ENCODE assay signal across 10 mouse cellular contexts in genomic region chr6:122341038-122341810, GRCm38 (mm10). TPM values are rescaled to one million over a fixed set of nuclear protein-coding genes. Genes with fewer than 3 reads are reported as not detected.
DNase-seq lines count a peak whose midpoint lies in the region; ATAC-seq and TF ChIP-seq lines count a peak whose summit lies in the region.
"Had no signal": no experiment of that assay in that cellular context is flagged by ENCODE, and none has a peak within 500 bp of the region (broad histone marks: within the 10 kb centered on the region; RNA-seq: fewer than 3 reads in every experiment).

No protein-coding gene starts in this region.

- WGBS in cerebellum, adult 2 months = 59% methylated on average over 7 of the region's 7 CpGs
- WGBS in hindbrain, embryonic 12.5 days = 41% methylated on average over 7 of the region's 7 CpGs
- 44% methylated on average over 7 of the region's 7 CpGs for WGBS in intestine, embryonic 16.5 days

- no peak for ATAC-seq in hindbrain, embryonic 12.5 days (ENCODE audit: low FRiP score)
- ATAC-seq in inflammation-experienced regulatory T-cells, adult 6 months = no peak
- no peak for ATAC-seq in intestine, embryonic 16.5 days

- H3K27ac ChIP-seq in cerebellum, adult 2 months (ENCODE audit: insufficient read depth, low read length) = no peak overlapping the region
- peak overlapping the region; percentile 98 for H3K27ac ChIP-seq in hindbrain, embryonic 12.5 days
- H3K27ac ChIP-seq in intestine, embryonic 16.5 days (ENCODE audit: low read length) = no peak overlapping the region

- H3K4me1 ChIP-seq in cerebellum, adult 2 months (ENCODE audit: control insufficient read depth, insufficient read depth, low read length) = no peaks in the 10 kb centered on the region; the same call in 1 of the 2 replicates
- H3K4me1 ChIP-seq in hindbrain, embryonic 12.5 days = peaks cover 18% of the 10 kb centered on the region
- peaks cover 5% of the 10 kb centered on the region; the same call in 1 of the 2 replicates for H3K4me1 ChIP-seq in intestine, embryonic 16.5 days (ENCODE audit: control insufficient read depth, insufficient read depth, low read length)

- H3K9ac ChIP-seq in hindbrain, embryonic 12.5 days = 0 out of 2 replicates have a peak overlapping the region, but pooled peaks have one; percentile 90
- no peak overlapping the region for H3K9ac ChIP-seq in intestine, embryonic 16.5 days (ENCODE audit: low read depth, low read length)

- TF ChIP-seq POLR2A in cerebellum, adult 2 months (IDR thresholded peaks at IDR 0.05; ENCODE audit: borderline replicate concordance, insufficient read depth, low read length) = no peak

- H3K9me3 ChIP-seq in hindbrain, embryonic 12.5 days (replicated peaks) = no peaks in the 10 kb centered on the region
- no peaks in the 10 kb centered on the region for H3K9me3 ChIP-seq in intestine, embryonic 16.5 days (ENCODE audit: control insufficient read depth, low read length)
- H3K9me3 ChIP-seq: liver, embryonic 15.5 days had no signal

- no peak overlapping the region for H3K4me3 ChIP-seq in cerebellum, adult 2 months (replicated peaks; ENCODE audit: insufficient read depth, low read depth, low read length)
- H3K4me3 ChIP-seq in hindbrain, embryonic 12.5 days = peak overlapping the region; percentile 84; the same call in 1 of the 2 replicates
- no peak overlapping the region for H3K4me3 ChIP-seq in intestine, embryonic 16.5 days (ENCODE audit: low read length)

- peak overlapping the region; percentile 63 for H3K4me2 ChIP-seq in hindbrain, embryonic 12.5 days (replicated peaks)
- H3K4me2 ChIP-seq in intestine, embryonic 16.5 days (ENCODE audit: low read depth, low read length) = no peak overlapping the region

- no peaks in the 10 kb centered on the region for H3K27me3 ChIP-seq in cerebellum, adult 2 months (ENCODE audit: control insufficient read depth, insufficient read depth, low read length)
- H3K27me3 ChIP-seq in hindbrain, embryonic 12.5 days = no peaks in the 10 kb centered on the region
- H3K27me3 ChIP-seq in intestine, embryonic 16.5 days (replicated peaks; ENCODE audit: control insufficient read depth, insufficient read depth, low read length) = no peaks in the 10 kb centered on the region

- no peak for TF ChIP-seq CTCF in cerebellum, adult 2 months (IDR thresholded peaks at IDR 0.05; ENCODE audit: borderline replicate concordance, insufficient read depth, low read depth, low read length)

- H3K36me3 ChIP-seq in hindbrain, embryonic 12.5 days = peaks cover 6% of the 10 kb centered on the region; the same call in 1 of the 2 replicates
- no peaks in the 10 kb centered on the region for H3K36me3 ChIP-seq in intestine, embryonic 16.5 days (ENCODE audit: control insufficient read depth, insufficient read depth, low read length)
- H3K36me3 ChIP-seq: liver, embryonic 15.5 days had no signal

- peak; percentile 20 for DNase-seq in cerebellum, adult 9-11 months
- no peak for DNase-seq in cerebellum, adult 2 months
- DNase-seq in R1 (ENCODE audit: low read depth, low spot score) = peak; percentile 100
- peak; percentile 46 for DNase-seq in lung, postnatal 36 days
- no peak for DNase-seq in ovary, adult 18-20 months (ENCODE audit: low spot score)
- DNase-seq: adrenal gland, postnatal 10 days had no signal

RNA-seq across cellular contexts. Expression of gene Phc1, which starts 0.9 kb away (rescaled TPM):
- 48.3 and 55.7 TPM in 2 replicates for polyA plus RNA-seq in cerebellum, adult 2 months (2012; rRNA removed)
- polyA plus RNA-seq in hindbrain, embryonic 12.5 days (2016; fragmentation: Nextera tagmentation; extraction: Ambion mirVana) = 34.9 and 40.5 TPM in 2 replicates
- 1 to 10 TPM; 6.3 to 7.6 (median 6.7) TPM for polyA plus RNA-seq in inflammation-experienced regulatory T-cells, adult 6 months (2017; shearing (Covaris generic))
- 7.2 and 7.4 TPM in 2 replicates for polyA plus RNA-seq in intestine, embryonic 16.5 days (2015; fragmentation: Nextera tagmentation; extraction: Ambion mirVana)

RNA-seq across cellular contexts. Expression of gene M6pr, which starts 32.7 kb away (rescaled TPM):
- polyA plus RNA-seq in cerebellum, adult 2 months (2012; rRNA removed) = 90.5 and 94.9 TPM in 2 replicates
- polyA plus RNA-seq in hindbrain, embryonic 12.5 days (2016; fragmentation: Nextera tagmentation; extraction: Ambion mirVana) = 68.7 and 70.4 TPM in 2 replicates
- 100 to 1,000 TPM; 251 to 357 (median 252) TPM for polyA plus RNA-seq in inflammation-experienced regulatory T-cells, adult 6 months (2017; shearing (Covaris generic))
- polyA plus RNA-seq in intestine, embryonic 16.5 days (2015; fragmentation: Nextera tagmentation; extraction: Ambion mirVana) = 142 and 147 TPM in 2 replicates

RNA-seq across cellular contexts. Expression of gene Klrg1, which starts 58.5 kb away (rescaled TPM):
- 0.06 and 0.07 TPM in 2 replicates for polyA plus RNA-seq in cerebellum, adult 2 months (2012; rRNA removed)
- polyA plus RNA-seq in hindbrain, embryonic 12.5 days (2016; fragmentation: Nextera tagmentation; extraction: Ambion mirVana) = 0.14 and 0.33 TPM in 2 replicates
- 10 to 100 TPM; 31.8 to 88.8 (median 33.5) TPM for polyA plus RNA-seq in inflammation-experienced regulatory T-cells, adult 6 months (2017; shearing (Covaris generic))
- polyA plus RNA-seq in intestine, embryonic 16.5 days (2015; fragmentation: Nextera tagmentation; extraction: Ambion mirVana) = not detected in 2 replicates
- polyA plus RNA-seq: liver, embryonic 15.5 days had no signal

Comparison
In these comparisons a context has a peak if more than half of its experiments do, and no peak if none do; other contexts are left out.
1. DNase-seq: peak in cerebellum, adult 9-11 months (single experiment), R1 (single experiment) and lung, postnatal 36 days (single experiment); none in cerebellum, adult 2 months (0 of 2) and ovary, adult 18-20 months (single experiment).
2. RNA of gene Klrg1, which starts 58.5 kb away (polyA plus RNA-seq): 31.8 to 88.8 TPM in inflammation-experienced regulatory T-cells, adult 6 months; 0.14 to 0.33 TPM in hindbrain, embryonic 12.5 days, 0.06 to 0.07 TPM in cerebellum, adult 2 months and not detected in intestine, embryonic 16.5 days; every median in the first group is over 10 times any median in the second.